Mouse (Mus musculus) heart, postnatal 25 days (tissue): ENCODE measurements at regions not wholly inside any gene's neighbourhood (a gene's known extent, or its start where the extent isn't known, plus 50 kb on each side); places are given as distances from the start of the nearest gene placed in this dataset.

ENCODE experiments used
- DNase-seq: peaks from one replicate; pipeline ENCODE4 v3.0.0; 2022; ENCODE audit warnings: low spot score
- intact Hi-C: fragments of 180-260 bp; cut with DNase I; formaldehyde crosslinking; loops from one replicate; pipeline ENCODE4 v1.15.1; 2025

DNA sequence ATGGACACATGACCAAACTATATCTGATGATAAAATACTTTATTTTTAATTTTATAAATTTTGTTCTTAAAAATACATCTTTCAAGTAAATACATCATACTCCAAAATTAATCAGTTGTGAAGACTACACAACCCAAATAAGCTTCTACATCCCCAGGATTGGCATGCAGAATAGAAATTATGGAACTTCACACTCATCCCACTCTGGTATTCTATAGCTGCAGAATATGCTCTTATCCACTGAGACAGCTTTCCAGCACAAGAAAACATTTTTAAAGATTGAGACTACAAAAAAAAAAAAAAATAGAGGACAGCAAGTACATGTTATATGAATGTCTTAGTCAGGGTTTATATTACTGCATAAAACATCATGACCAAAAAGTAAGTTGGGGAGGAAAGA, 94.4 kb downstream of the Gm11232 start:
- no peak for DNase-seq
- intact Hi-C loops, result no loop called here

DNA sequence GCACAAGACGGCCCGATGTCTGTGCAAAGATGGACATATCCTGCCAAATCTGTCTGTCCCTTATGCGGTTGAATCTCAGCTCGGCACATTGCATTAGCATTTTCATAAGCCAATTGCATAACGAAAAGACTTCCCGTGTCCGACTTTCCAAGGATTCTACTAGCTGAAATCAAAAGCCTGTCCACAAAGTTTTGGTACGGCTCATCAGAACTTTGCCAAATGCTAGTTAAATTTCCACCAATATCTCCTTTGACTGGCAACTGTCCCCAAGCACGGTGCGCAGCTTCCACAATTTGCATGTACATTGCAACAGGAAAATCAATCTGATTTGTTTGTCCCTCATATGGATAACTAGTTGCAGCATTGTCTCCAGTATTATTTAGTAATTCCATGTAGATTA, 117.2 kb downstream of the Gm11232 start:
- intact Hi-C loops, result no loop called here
- DNase-seq, result no peak

DNA sequence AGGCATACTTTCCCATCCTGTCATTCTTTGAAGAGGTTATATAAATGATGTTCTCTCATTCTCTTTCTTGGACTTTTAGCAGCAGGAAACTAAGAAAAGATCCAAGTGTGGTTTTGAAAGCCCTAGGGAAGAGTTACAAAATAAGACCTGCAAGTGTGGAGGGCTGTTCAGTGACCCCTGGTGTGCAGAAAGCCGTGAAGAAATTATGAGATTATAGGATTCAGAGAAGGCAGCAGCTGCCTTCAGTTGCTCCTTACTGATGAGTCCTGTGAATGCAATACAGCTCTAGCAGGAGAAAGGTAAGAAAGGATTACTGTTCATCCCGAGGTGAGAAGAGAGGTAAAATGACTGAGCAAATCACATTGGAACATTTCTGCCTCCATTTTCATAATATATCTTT, 130.7 kb downstream of the Gm11232 start:
- no peak for DNase-seq
- intact Hi-C loops, result no loop called here

DNA sequence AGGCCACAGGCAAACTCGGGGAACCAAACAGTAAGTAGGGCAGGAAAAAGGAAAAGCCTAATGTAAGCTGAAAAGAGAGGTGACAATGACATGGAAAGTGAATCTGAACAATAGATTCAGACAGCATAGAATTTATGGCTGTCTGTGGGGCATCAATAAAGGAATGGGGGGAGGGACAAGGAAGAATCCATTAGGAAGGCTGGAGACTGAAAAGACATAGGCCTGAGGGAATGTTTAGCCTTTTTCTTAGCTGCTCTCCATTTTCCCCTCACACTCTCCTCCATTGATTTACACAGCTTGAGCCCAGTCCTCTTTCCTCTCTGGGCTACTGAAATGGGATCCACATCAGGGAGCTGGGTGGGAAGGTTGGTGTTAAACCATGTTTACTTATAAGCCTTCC, 131.1 kb downstream of the Gm11232 start:
- intact Hi-C loops, result no loop called here
- no peak for DNase-seq

DNA sequence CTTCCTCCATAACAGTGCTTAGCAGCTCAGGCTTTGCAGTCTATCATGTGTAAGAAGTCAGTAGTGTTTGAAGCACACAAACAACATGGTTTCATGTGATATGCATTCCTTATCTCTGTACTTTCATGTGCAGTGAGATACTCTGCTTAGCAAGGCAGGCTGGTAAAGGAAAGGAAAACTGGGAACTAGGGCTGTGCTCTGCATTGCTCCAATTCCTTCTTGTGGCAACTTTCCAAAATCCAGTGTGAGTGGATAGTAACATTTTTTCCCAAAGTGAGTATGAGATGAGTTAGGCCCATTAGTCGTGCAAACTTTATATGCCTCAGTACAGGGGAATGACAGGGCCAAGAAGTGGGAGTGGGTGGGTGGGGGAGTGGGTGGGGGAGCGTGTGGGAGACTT, 133.0 kb downstream of the Gm11232 start:
- DNase-seq, result no peak
- intact Hi-C loops, result no loop called here

DNA sequence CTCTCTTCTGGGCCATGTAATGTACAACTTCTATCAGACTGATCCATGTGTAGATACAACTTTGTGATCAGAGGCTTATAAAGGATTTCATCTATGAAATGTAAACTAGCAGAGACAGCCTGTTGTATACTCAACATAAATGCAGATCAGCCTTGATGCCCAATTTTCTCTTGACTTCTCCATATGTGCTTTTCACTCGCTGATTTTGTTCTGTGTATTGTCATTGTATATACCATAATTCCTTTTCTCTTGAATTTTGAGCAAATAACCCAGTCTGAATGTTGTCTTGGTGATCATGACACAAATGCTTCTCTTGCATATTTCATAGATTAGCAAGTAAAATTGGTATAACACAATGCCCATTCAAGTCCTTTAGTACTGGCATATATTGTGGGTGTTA, 144.0 kb downstream of the Gm11232 start:
- intact Hi-C loops, result no loop called here
- DNase-seq, result no peak

DNA sequence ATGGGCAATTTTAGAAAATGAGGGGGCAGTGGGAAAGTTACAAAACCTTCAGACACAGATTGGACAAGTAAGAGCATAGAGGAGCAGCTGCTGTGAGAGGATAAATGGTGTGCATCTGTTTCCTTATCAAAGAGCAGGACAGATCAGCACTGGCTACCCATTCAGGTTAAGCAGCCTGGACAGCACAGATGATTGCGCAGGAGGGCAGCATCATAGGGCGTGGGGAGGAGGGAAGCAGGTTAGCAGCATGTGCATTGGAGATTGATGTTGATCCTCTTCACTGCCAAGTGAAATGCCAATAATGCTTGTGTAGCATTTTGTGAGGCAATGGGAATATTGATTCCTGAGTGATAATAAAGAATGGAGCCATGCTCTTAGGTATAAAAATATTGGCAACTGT, 171.9 kb downstream of the Gm11232 start:
- intact Hi-C loops, result no loop called here
- DNase-seq, result no peak

DNA sequence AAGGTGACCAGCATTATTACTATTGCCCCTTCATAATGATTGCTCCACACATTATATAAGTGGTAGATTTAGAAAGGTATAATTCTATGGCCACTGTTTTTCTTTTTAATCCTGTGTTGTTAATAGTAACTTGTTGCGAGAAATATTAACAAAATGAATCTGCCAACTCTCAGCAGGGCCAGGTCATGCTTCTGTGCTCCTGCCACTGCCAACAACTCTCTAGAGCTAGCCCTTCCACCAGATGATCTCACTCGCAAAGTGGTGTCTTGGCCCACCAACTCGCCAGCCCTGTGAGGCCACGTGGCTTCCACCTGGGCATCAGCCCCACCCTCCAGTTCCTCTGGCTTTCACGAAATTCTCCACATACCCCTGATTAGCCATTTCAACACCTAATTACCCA, 197.1 kb downstream of the Gm11232 start:
- no peak for DNase-seq
- intact Hi-C loops, result no loop called here

DNA sequence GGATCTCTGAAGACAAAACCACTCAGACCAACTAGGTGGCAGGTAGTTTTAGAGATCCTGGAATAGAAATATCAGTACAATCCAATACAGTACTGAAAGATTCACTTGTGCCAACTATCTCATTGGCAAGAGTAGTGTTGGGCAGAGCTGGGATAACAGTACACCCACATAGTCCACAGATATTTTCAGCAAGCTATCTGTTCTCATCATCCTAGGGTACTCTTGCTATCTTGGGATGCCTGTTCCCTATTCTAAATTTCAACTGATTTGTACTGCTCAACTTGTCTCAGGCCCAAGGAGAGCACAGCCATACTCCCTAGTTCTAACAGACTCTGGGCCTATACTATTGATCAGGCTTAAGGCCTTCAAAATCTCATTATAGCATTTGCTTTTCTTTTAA, 218.6 kb downstream of the Gm11232 start:
- intact Hi-C loops, result no loop called here
- no peak for DNase-seq

DNA sequence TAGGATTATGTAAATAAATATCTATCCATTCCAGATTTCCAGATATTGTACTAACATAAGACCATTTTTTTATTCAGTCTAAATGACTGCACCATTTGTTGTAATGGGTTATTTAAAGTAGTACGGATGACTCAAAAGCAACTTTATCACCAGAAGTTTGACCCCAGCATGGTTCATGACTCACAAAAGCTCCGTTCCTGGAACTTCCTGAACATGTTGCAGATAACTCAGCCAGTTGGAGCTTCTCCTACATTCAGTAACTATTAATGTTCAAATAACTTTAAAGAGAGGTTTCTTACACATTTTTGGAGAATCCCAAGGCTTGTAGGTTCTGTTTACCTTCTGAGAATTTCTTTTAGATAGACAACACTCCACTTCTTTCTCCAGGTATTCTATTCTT, 219.8 kb downstream of the Gm11232 start:
- no peak for DNase-seq
- intact Hi-C loops, result no loop called here

DNA sequence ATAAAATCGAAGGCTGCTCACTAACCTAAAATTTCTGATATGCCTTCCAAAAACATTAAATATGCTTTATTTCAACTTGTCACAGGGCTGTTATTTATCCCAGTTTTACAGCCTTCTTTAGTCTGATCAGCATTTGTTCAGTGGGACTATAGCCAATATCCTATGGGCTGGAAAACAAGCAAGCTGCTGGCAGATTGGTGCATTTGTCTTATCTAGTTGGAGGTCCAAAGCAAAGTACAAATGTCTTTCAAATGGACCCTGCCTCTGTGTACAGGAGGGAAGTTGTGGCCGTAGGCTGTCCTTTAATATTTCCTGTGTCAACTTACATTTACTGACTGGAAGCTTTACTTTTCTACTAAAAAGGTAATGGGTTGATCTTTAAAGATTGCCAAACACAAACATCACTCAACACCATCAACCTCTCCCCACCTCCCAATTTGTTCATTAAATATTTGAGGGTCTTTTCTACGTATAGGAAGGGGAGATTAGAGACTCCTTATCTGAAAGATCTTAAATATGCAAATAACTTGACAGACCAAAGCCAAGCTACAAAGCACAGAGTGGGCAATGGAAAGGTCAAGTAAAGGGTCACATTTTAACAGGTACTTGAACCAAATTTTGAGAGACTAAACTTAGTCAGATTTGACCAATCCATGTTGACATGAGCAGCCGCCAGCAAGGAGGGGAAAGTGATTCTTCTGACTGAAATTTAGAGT, 233.4 kb downstream of the Gm11232 start:
- DNase-seq, result no peak
- intact Hi-C loops, result no loop called here

DNA sequence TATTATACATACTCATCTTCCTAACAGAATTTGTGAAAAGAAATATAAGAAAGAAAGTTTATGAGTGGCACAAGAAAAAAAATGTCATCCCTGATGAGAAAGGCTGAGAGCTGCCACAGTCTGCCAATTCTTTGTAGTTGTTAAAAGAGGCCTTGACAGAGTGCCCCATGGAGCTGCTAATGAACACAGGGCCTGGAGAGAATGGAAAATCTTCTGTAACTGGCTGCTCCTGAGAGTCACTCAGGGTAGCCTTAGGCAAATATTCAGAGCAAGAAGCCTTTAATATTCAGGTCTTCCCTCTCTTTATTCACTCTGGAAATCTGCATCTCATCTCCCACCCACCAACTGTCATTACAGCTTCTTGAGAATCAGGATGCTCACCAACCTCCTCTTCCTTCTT, 237.0 kb downstream of the Gm11232 start:
- intact Hi-C loops, result no loop called here
- no peak for DNase-seq

DNA sequence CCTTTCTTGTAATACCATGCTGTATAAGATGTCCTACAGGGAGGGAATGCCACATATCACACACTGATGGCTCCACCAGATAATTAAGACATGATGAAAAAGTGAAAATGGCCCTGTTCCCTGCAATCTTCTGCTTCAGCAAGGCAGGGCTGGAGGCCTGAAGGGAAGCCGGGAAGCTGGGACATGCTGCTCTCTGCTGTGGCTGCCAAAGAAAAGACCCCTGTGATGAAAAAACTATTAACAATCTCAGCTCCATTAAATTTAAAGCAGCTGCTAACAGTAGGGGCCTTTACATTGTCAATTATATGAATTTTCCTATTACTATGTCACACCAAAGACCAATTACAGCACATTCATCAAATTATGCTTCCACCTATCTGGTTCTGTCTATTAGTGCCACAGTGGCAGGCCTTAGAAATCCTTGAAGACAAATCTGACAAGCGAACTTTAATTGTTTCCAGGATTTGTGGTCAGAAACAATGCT, 239.8 kb downstream of the Gm11232 start:
- intact Hi-C loops, result no loop called here
- no peak for DNase-seq

DNA sequence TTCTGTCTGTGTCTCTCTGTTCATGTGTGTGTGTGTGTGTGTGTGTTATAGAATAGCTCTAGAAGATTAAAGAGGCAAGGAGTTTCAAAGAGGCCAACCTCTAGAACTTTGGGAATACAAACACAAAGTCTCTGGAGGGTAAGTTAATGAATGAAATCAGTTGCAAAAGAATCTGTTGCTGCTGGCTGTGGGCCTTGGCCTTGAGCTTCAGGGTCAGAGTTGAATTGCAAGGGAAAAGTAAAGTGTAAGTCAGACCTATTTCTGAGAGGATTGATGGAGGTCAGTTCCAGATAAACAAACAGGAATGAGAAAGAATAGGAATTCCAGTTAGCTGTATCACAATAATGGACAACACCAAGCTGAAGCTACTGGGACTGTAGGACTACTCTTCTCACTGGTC, 250.9 kb downstream of the Gm11232 start:
- DNase-seq, result no peak
- intact Hi-C loops, result no loop called here

DNA sequence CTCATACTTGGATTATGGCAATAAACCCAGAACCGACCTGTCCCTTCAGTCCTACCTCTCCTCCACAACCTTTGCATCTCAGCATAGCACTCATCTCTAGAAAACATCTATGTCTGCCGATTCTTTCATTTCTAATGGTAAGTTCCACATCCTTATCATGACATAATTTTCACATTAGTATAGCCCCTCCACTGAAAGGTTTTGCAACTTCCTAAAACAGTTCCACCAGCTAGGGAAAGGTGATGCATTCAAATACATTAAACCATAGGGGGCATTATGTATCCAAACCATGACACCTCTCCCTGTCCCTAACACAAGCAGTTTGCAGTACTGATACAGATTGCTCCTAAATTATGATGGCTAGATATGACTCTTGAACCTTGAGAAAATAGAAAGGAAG, 268.0 kb downstream of the Gm11232 start:
- no peak for DNase-seq
- intact Hi-C loops, result no loop called here

DNA sequence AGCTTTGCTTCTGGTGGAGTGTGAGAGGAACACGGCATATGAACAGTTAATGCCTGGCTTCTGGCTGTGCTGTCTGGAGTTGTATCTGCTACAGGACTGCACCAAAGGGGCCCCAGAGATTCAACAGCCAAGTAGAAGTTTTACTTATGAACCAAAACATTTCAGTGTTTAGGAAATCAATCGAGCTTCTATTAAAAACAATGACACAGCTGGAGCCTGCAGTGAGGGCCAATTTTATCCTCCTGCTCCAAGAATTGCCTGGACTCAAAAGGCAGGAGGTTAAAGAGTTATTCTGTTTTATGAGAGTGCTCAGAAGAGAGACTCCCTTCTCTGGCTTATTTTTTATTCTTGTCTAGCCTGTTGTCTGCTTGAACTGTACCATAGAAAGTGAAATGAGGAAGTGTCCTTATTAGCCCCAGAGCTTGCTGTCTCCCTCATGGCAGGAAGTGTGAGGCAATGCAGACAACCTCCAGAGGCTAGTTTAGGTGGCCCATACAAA, 269.1 kb downstream of the Gm11232 start:
- intact Hi-C loops, result no loop called here
- no peak for DNase-seq

DNA sequence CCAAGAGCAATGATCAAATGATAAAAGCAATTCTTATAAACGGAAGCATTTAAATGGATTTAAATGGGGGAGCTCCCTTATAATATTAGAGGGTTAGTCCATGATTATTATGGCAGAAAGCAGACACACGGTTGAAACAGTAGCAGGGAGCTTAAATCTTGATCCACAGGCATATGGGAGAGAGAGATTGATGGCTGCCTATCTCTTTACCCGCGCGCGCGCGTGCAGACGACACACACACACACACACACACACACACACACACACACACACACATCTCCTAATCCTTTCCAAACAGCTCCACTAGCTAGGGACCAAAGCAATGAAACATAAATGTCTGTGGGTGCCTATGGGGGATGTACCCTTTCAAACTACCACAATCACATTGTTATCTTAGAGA, 269.7 kb downstream of the Gm11232 start:
- DNase-seq, result no peak
- intact Hi-C loops, result no loop called here

DNA sequence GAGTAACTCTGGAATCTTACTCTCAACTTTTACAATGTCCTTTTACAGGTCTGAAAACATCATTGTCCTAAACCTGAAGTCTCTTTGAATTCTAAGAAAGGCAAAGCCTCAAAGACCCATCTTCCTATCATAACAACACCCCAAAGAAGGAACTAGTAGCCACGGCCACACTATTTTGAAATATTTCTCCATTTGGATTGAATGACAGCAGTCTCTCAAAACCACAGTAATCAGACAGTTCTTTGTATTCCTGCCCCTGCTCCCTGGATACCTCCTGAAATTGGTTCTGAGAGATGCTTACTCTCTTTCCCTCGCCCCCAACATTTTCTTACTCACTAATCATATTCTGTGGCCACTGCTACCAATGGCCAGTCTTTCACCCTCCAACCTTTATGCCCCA, 276.8 kb downstream of the Gm11232 start:
- intact Hi-C loops, result no loop called here
- no peak for DNase-seq

DNA sequence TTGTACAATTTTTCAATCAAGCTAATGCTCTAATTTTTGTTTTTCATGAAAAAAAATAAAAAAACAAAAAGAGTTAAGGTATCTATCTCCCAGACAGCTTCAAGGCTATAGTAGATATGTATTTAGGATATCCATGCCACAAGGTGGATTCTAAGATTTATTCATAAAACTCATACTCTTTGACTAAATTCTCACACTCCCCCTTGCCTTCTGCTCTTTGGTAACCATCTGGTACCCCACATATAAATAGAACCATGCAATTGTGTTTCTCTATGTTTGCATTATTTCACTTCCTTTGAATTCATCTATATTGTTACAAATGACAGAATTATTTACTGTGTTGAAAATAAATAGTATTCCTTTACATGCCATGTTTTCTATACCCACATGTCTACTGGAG, 287.2 kb downstream of the Gm11232 start:
- no peak for DNase-seq
- intact Hi-C loops, result no loop called here

DNA sequence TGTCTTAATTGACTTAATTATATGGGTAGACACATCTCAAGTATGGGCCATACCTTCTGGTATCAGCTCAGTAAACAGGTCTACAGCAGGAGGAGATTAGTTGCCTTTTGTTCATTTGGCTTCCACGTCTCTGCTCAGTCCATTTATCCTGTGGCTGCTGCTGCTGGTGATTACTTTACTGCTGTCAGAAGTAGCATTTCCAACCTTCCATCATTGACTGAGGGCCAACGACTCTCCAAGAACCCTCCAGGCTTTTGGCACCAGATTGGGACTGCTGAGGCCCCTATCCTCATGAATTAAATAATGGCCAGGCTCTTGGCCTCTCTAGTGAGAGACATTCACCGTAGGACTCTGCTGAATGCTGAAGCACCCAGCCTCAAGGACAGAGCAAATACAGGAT, 303.0 kb downstream of the Gm11232 start:
- intact Hi-C loops, result no loop called here
- no peak for DNase-seq

DNA sequence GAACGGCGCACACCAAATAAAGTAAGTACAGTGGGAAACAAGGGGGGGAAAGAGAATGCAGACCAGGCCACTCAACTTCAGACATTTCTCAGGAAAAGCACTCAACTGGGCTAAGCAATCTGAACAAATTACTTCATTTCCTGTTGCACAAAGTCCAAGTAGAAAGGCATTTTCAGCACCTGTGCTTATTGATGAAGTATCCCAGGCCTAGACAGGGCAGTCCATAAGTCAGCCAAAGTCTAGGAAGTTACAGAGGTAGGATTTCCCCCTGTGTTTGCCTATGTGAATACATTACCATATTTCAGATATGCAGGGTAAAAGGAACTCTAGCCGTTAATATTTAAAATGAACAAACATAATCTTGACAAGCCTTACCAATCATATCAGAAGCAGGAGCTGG, 304.3 kb downstream of the Gm11232 start:
- intact Hi-C loops, result no loop called here
- DNase-seq, result no peak

DNA sequence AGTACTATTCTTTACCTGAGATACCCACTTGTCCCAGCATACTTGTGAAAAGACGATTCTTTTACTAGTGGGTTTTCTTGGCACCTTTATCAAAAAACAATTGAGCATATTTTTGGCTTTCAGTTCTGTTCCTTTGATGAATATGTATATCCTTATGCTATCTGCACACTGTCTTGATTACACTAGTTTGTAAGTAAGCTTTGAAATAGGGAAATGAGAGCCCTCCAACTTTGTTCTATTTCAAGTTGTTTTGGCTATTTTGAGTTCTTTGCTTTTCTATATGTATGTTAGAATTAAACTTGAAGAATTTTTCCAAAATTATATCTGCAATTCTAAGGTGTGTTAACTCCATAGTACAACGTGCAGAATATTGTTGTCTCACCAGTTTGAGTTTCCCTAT, 311.3 kb downstream of the Gm11232 start:
- intact Hi-C loops, result no loop called here
- DNase-seq, result no peak
